Mouse (Mus musculus): ENCODE results near the gene Naa10. TPM values are rescaled to one million over a fixed set of nuclear protein-coding genes. Genes with fewer than 3 reads are reported as not detected.
A peak's percentile ranks its signal among the peaks of the same experiment; 100 is the strongest.

Gene Naa10
- polyA plus RNA-seq, 1 experiment from 2014 or later: 87.2 TPM

DNA sequence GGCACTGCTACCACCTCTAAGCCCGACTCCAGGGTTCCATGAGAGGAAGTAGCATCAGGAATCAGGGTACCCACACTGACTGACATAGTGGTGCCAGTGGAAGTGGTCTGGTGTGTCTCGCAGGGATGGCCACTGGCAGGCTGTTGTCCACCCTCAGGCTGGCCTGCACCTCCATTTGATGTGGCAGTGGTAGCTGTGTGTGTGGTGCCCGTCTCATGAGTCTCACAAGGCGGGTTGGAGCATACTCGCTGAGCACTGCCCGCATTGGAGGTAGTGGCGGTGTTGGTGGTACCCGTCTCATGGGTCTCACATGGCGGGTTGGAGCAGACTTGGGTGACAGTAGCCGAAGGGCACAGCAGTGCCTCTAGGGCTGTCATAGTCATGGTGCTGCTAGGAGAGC, 27.6 kb upstream of the Naa10 start:
- no peak for ATAC-seq (ENCODE audit: insufficient number of reproducible peaks, low FRiP score)
- Histone ChIP-seq H3K27me3 (replicated peaks) (no peaks in the 10 kb centered on the region), H3K9me3 (replicated peaks) (0 out of 2 replicates have a peak, but pooled peaks cover 4% of the 10 kb centered on the region), H3K9ac (no peak overlapping the region), H3K27ac (ENCODE audit: poor library complexity, severe bottlenecking) (no peak overlapping the region), H3K4me1 (replicated peaks) (no peaks in the 10 kb centered on the region), H3K36me3 (peaks cover 95% of the 10 kb centered on the region), H3K4me2 (no peak overlapping the region), H3K4me3 (no peak overlapping the region)
- WGBS: 92% methylated on average over 10 of the region's 10 CpGs

DNA sequence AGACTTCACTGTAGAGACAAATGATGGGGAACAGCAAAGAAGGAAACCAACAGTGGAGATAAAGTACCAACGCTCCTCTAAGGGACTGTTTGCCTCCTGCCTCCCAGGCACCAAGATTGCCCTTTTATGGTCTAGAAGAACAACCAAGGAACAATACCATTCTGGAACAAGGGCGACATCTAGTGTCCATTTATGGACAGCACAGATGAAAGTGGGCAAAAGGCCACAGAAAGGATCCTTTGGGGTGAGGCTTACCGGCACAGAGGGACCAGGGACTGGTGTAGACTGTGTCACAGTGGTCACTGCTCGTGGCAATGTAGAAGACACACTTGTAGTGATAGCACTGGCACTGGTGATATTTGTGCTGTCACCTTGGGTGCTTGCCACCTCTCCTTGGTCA, 26.9 kb upstream of the Naa10 start:
- WGBS: 31% methylated on average over 4 of the region's 4 CpGs
- Histone ChIP-seq H3K27me3 (replicated peaks) (no peaks in the 10 kb centered on the region), H3K4me1 (replicated peaks) (no peaks in the 10 kb centered on the region), H3K4me2 (no peak overlapping the region), H3K4me3 (no peak overlapping the region), H3K36me3 (peaks cover 96% of the 10 kb centered on the region), H3K27ac (ENCODE audit: poor library complexity, severe bottlenecking) (no peak overlapping the region), H3K9ac (no peak overlapping the region), H3K9me3 (replicated peaks) (0 out of 2 replicates have a peak, but pooled peaks cover 4% of the 10 kb centered on the region)
- ATAC-seq (ENCODE audit: insufficient number of reproducible peaks, low FRiP score): 0 out of 2 replicates have a peak, but pooled peaks have one; percentile 33

DNA sequence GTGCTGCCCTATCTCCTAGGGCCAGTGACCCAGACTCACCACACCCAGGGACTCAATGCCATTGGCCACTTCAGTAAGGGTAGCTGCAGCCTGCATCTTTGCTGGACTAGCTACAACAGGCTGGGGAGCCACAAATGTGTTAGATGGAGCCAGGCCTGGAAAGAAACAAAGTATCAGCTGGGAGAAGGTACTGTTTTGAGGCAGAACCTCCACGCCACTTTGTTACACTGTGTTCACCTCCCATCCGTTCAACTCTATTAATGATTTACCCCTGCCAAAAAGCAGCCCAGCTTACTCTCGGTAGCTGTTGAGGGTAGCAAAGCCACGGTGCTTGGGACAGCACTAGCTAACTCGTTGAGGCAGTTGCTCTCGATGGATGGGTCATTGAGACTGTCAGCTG, 25.2 kb upstream of the Naa10 start:
- Histone ChIP-seq H3K9me3 (replicated peaks) (0 out of 2 replicates have a peak, but pooled peaks cover 4% of the 10 kb centered on the region), H3K27me3 (replicated peaks) (no peaks in the 10 kb centered on the region), H3K9ac (no peak overlapping the region), H3K36me3 (peaks cover 92% of the 10 kb centered on the region), H3K4me1 (replicated peaks) (0 out of 2 replicates have a peak, but pooled peaks cover 4% of the 10 kb centered on the region), H3K4me3 (no peak overlapping the region), H3K27ac (ENCODE audit: poor library complexity, severe bottlenecking) (no peak overlapping the region), H3K4me2 (no peak overlapping the region)
- no peak for ATAC-seq (ENCODE audit: insufficient number of reproducible peaks, low FRiP score)
- WGBS: 83% methylated on average over 6 of the region's 6 CpGs

DNA sequence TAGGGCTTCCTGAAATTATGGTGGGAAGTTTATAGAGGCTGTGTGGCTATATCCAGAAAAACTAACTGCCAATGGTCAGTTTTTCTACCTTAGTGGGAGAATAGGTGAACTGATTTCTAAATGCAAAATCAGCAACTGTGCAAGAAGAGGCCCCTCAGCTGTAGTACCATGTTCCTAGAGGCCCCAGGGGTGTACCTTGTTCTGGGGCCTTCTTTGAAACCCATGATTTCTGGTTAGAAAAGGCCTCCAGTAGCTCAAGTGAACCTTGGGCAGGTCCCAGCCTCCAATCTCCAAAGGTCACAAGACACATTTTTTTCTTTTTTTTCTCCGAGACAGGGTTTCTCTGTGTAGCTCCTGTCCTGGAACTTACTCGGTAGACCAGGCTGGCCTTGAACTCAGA, 20.6 kb upstream of the Naa10 start:
- Histone ChIP-seq H3K4me3 (no peak overlapping the region), H3K27ac (ENCODE audit: poor library complexity, severe bottlenecking) (no peak overlapping the region), H3K36me3 (peaks cover 56% of the 10 kb centered on the region), H3K4me1 (replicated peaks) (0 out of 2 replicates have a peak, but pooled peaks cover 11% of the 10 kb centered on the region), H3K27me3 (replicated peaks) (no peaks in the 10 kb centered on the region), H3K9ac (no peak overlapping the region), H3K4me2 (no peak overlapping the region), H3K9me3 (replicated peaks) (no peaks in the 10 kb centered on the region)
- 77% methylated on average over 2 of the region's 2 CpGs for WGBS
- ATAC-seq (ENCODE audit: insufficient number of reproducible peaks, low FRiP score): no peak

DNA sequence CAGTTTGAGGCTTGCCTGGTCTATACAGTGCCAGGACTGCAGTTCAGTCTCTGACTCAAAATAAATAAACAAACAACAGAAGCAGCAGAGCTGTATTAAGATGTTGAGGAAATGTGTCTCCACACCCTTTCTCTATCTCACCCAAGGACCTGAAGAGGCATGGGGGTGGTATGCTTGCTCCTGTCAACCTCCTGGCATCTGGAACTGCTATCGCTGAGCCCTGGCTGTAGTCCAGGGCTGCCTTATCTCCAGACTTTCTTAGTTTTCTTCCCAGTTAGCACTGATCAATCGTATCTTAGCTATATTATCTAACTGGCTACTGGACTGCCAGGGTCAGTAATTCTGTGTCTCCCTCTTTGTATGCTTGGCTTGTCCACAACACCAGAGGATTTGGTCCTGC, 20.1 kb upstream of the Naa10 start:
- no peaks in the 10 kb centered on the region for H3K27me3 ChIP-seq (replicated peaks)
- H3K4me1 ChIP-seq (replicated peaks): 0 out of 2 replicates have a peak, but pooled peaks cover 11% of the 10 kb centered on the region
- no peak overlapping the region for H3K27ac ChIP-seq (ENCODE audit: poor library complexity, severe bottlenecking)
- no peak overlapping the region for H3K4me2 ChIP-seq
- H3K9me3 ChIP-seq (replicated peaks): no peaks in the 10 kb centered on the region
- ATAC-seq (ENCODE audit: insufficient number of reproducible peaks, low FRiP score): no peak
- H3K4me3 ChIP-seq: no peak overlapping the region
- WGBS: 27% methylated on average over 2 of the region's 2 CpGs
- no peak overlapping the region for H3K9ac ChIP-seq
- H3K36me3 ChIP-seq: peaks cover 52% of the 10 kb centered on the region

DNA sequence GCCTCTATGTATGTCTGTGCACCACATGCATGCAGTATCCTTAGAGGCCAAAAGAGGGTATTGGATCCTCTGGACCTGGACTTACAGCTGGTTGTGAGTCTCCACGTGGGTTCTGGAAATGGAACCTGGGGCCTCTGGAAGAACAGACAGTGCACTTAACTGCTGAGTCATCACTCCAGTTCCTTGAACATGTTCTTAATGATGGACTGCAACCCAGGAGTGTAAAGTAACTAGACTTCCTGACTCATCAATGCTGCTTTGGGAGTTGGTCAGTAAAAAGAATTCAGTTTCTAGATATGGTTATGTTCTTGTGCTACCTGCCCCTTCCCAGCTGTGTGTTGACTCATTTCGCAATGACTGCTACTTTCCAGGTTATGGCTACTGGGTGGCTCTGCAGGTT, 10.1 kb upstream of the Naa10 start:
- no peak overlapping the region for H3K4me3 ChIP-seq
- H3K9me3 ChIP-seq (replicated peaks): no peaks in the 10 kb centered on the region
- H3K27me3 ChIP-seq (replicated peaks): no peaks in the 10 kb centered on the region
- no peaks in the 10 kb centered on the region for H3K4me1 ChIP-seq (replicated peaks)
- no peak for ATAC-seq (ENCODE audit: insufficient number of reproducible peaks, low FRiP score)
- no peak overlapping the region for H3K9ac ChIP-seq
- 67% methylated on average over 2 of the region's 2 CpGs for WGBS
- H3K27ac ChIP-seq (ENCODE audit: poor library complexity, severe bottlenecking): no peak overlapping the region
- H3K4me2 ChIP-seq: no peak overlapping the region
- H3K36me3 ChIP-seq: 0 out of 2 replicates have a peak, but pooled peaks cover 8% of the 10 kb centered on the region

DNA sequence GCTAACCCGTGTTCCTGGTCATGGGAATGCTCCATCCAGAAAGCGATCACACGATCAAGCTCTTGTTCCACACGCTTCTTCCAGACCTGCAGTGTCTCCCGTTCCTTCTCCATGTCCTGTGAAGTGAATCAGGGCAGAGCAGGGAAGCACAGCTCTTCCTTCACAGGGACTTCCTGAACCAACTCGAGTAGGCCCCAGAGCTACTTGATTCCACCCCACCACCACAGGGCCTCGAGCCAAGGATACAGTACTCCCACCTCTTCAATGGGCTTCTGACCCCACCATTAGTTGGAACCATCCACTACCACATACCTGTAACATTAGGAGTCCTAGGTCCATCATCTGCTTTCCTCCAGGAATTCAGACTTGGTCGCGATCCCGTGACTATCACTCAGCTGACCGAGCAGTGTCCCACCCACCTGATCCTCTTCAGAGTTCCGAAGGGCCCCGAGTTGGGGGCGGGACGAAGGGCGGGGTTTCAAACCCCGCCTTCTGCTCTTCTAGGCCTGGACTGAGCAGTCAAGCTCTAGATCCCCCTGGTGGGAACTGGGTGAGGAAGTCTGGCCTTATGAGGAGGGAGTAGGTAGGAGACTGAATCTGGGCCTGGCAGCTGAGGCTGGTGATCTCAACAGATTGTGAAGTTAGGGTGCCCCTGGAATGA, 8.8 kb upstream of the Naa10 start, which contains the start of gene Renbp:
Renbp (minus strand) TSS at position 449 of the 661 bp plus-strand sequence.
- peak within 1 kb of the TSS; percentile 65 for H3K4me2 ChIP-seq
- peak; percentile 95 for ATAC-seq (ENCODE audit: insufficient number of reproducible peaks, low FRiP score)
- H3K4me1 ChIP-seq (replicated peaks): no peaks in the 10 kb centered on the region
- H3K4me3 ChIP-seq: peak within 1 kb of the TSS; percentile 50
- H3K27me3 ChIP-seq (replicated peaks): no peaks in the 10 kb centered on the region
- peaks cover 16% of the 10 kb centered on the region; the same call in 1 of the 2 replicates for H3K36me3 ChIP-seq
- H3K9me3 ChIP-seq (replicated peaks): no peaks in the 10 kb centered on the region
- 30% methylated on average over 17 of the region's 17 CpGs for WGBS
- no peak within 1 kb of the TSS for H3K27ac ChIP-seq (ENCODE audit: poor library complexity, severe bottlenecking)
- peak within 1 kb of the TSS; percentile 51 for H3K9ac ChIP-seq

DNA sequence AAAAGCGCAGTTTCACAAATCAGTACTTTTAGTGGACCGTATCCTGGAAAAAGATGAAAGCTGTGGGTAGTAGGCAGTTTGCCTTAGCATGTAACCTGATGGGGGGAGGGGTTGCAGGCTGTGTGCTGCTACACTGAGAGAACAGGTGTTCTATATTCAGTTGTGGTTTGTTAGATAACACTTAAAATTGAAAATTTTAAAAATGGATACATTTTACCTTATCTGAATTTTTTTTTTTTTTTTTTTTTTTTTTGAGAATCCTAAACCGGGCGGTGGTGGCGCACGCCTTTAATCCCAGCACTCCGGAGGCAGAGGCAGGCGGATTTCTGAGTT, 772 bp upstream of the Naa10 start:
- Histone ChIP-seq H3K4me2 (peak overlapping the region; percentile 76), H3K27me3 (replicated peaks) (no peaks in the 10 kb centered on the region), H3K36me3 (peaks cover 32% of the 10 kb centered on the region), H3K9me3 (replicated peaks) (no peaks in the 10 kb centered on the region), H3K4me1 (replicated peaks) (no peaks in the 10 kb centered on the region), H3K4me3 (peak overlapping the region; percentile 63), H3K9ac (peak overlapping the region; percentile 67; the same call in 1 of the 2 replicates), H3K27ac (ENCODE audit: poor library complexity, severe bottlenecking) (peak overlapping the region; percentile 45; the same call in 1 of the 2 replicates)
- no peak for ATAC-seq (ENCODE audit: insufficient number of reproducible peaks, low FRiP score)
- 69% methylated on average over 8 of the region's 8 CpGs for WGBS

DNA sequence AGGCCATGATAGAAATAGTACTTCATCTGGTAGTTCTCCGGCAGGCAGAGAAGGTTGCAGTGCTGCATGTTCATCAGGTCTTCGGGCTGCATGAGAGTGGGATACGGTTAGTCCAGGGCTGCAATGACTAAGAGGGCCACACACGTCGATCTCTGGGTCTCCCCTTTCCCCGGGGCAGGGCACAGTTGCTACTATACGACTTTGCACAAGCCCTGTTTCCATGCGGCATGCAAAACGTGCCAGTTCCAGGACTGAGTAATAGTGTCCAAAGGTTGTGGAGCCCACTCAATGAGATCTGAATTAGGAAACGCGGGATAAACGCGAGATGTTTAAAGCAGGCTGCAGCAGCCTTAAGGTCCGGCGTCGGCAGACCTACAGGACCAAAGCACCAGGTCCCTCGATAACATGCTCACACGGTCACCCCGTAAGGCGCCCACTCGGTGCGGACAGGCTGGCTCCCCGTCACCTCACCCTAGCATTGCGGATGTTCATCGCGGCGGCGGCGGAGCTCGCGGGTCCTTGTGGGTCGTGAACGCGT, 390 bp downstream of the Naa10 start:
- peak overlapping the region; percentile 76 for H3K4me2 ChIP-seq
- peak overlapping the region; percentile 78 for H3K9ac ChIP-seq
- no peaks in the 10 kb centered on the region for H3K9me3 ChIP-seq (replicated peaks)
- H3K4me3 ChIP-seq: peak overlapping the region; percentile 63
- no peaks in the 10 kb centered on the region for H3K4me1 ChIP-seq (replicated peaks)
- ATAC-seq (ENCODE audit: insufficient number of reproducible peaks, low FRiP score): peak; percentile 17; the same call in 1 of the 2 replicates
- H3K36me3 ChIP-seq: peaks cover 34% of the 10 kb centered on the region
- no peaks in the 10 kb centered on the region for H3K27me3 ChIP-seq (replicated peaks)
- 15% methylated on average over 34 of the region's 34 CpGs for whole genome bisulfite sequencing
- H3K27ac ChIP-seq (ENCODE audit: poor library complexity, severe bottlenecking): peak overlapping the region; percentile 84

DNA sequence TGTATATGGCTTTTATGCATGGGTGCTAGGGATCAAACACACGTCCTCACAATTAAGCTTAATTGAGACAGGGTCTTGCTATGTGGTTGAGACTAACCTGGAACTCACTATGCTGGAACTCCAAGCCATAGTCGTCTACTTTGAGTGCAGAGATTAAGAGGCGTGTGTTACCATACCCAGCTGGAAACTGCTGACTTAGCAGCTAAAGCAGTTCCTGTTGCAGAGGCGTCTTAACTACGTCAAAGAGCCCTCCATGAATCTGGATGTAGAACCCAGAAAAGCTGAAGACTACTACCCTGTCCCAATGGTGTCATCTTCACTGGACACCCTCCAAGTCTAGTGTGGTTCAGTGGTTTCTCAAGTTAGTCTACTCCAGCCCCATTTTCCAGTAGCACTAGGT, 3.1 kb downstream of the Naa10 start:
- ATAC-seq (ENCODE audit: insufficient number of reproducible peaks, low FRiP score): no peak
- WGBS: 82% methylated on average over 5 of the region's 5 CpGs
- Histone ChIP-seq H3K27me3 (replicated peaks) (no peaks in the 10 kb centered on the region), H3K27ac (ENCODE audit: poor library complexity, severe bottlenecking) (no peak overlapping the region), H3K36me3 (peaks cover 27% of the 10 kb centered on the region), H3K9me3 (replicated peaks) (no peaks in the 10 kb centered on the region), H3K4me1 (replicated peaks) (no peaks in the 10 kb centered on the region), H3K9ac (no peak overlapping the region), H3K4me3 (no peak overlapping the region), H3K4me2 (no peak overlapping the region)

DNA sequence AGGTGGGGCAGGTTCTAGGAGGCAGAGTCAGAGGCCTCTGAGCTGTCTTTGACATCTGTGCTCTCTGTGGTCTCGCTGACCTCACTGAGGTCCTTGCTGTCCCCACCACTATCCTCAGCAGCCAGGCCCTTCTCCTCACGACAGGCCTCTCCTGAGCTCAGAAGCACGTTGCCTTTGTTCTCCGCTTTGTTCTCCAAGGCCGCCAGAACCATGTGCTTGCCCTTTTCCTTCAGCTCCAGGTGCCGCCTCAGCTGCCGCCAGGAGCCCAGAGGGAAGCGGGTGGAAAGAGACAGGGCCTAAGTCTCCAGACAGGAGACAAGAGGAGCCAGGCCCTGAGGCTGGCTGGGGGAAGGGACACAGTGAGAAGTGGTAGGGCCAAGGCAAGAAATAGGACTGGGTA, 4.8 kb downstream of the Naa10 start:
- H3K4me2 ChIP-seq: no peak overlapping the region
- no peaks in the 10 kb centered on the region for H3K9me3 ChIP-seq (replicated peaks)
- H3K27ac ChIP-seq (ENCODE audit: poor library complexity, severe bottlenecking): no peak overlapping the region
- no peak overlapping the region for H3K4me3 ChIP-seq
- no peaks in the 10 kb centered on the region for H3K4me1 ChIP-seq (replicated peaks)
- H3K36me3 ChIP-seq: peaks cover 27% of the 10 kb centered on the region
- no peak overlapping the region for H3K9ac ChIP-seq
- WGBS: 84% methylated on average over 8 of the region's 8 CpGs
- H3K27me3 ChIP-seq (replicated peaks): no peaks in the 10 kb centered on the region
- ATAC-seq (ENCODE audit: insufficient number of reproducible peaks, low FRiP score): no peak
